9 mouse cellular contexts compared by ENCODE assay signal in the genomic region with DNA sequence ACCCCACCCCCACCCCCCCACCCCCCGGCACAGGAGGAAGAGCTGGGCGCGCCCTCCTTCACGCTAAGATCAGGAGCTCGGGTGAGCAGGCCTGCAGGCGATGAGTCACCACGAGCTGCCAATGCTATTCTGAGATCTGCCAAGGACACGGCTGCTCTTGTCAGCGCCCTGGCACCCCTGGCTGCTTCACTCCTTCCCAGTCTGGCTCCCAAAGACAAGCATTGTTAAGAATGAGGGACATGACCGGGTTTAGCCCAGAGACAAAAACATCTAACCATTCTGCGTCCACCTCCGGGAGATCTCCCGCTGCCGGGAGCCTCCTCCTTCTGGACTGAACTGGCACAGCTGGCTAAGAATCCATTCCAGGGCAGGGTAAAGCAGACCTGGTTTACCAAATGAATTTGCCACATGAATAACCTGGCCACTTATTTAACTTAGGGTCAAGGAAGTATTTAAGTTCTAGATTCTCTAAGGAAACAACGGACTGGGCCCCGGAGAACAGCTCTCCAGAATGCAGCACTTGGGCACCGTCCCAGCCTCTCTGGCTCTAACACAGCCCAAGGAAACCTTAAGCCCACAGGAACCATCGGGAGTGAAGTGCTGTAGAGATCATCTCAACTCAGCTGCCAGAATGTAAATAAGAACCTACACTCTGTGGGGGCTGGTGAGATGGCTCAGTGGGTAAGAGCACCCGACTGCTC. TPM values are rescaled to one million over a fixed set of nuclear protein-coding genes. Genes with fewer than 3 reads are reported as not detected.
DNase-seq lines count a peak whose midpoint lies in the region; ATAC-seq and TF ChIP-seq lines count a peak whose summit lies in the region.
"Had no signal": no experiment of that assay in that cellular context is flagged by ENCODE, and none has a peak within 500 bp of the region (broad histone marks: within the 10 kb centered on the region; RNA-seq: fewer than 3 reads in every experiment).

No protein-coding gene starts in this region.

- ATAC-seq in forebrain, embryonic 13.5 days, result peak; percentile 83
- peak; percentile 78 for ATAC-seq in frontal cortex, adult (ENCODE audit: low TSS enrichment)
- ATAC-seq in midbrain, postnatal 0 days (ENCODE audit: low FRiP score), result peak; percentile 78

- WGBS in forebrain, embryonic 13.5 days, result 59% methylated on average over 13 of the region's 19 CpGs
- 77% methylated on average over 13 of the region's 19 CpGs for WGBS in forebrain, embryonic 10.5 days
- 51% methylated on average over 15 of the region's 19 CpGs for WGBS in midbrain, postnatal 0 days

- no peaks in the 10 kb centered on the region for H3K9me3 ChIP-seq in forebrain, embryonic 13.5 days (replicated peaks)
- H3K9me3 ChIP-seq in forebrain, embryonic 10.5 days, result no peaks in the 10 kb centered on the region
- H3K9me3 ChIP-seq in midbrain, postnatal 0 days (ENCODE audit: low read length), result no peaks in the 10 kb centered on the region

- no peak for TF ChIP-seq CTCF in midbrain, postnatal 0 days (IDR thresholded peaks at IDR 0.05)

- intact Hi-C loops in heart, postnatal 10 days (cut with DNase I), result no loop called here

- no peaks in the 10 kb centered on the region for H3K36me3 ChIP-seq in forebrain, embryonic 13.5 days (ENCODE audit: poor library complexity, severe bottlenecking)
- H3K36me3 ChIP-seq in forebrain, embryonic 10.5 days (replicated peaks), result 0 out of 2 replicates have a peak, but pooled peaks cover 5% of the 10 kb centered on the region
- no peaks in the 10 kb centered on the region for H3K36me3 ChIP-seq in midbrain, postnatal 0 days (ENCODE audit: insufficient read depth, low read length)

- H3K9ac ChIP-seq in forebrain, embryonic 13.5 days, result no peak overlapping the region
- no peak overlapping the region for H3K9ac ChIP-seq in midbrain, postnatal 0 days (replicated peaks; ENCODE audit: low read length, poor library complexity, severe bottlenecking)

- H3K4me2 ChIP-seq in forebrain, embryonic 13.5 days, result no peak overlapping the region
- H3K4me2 ChIP-seq in midbrain, postnatal 0 days (ENCODE audit: low read depth, low read length, poor library complexity, severe bottlenecking), result 0 out of 2 replicates have a peak overlapping the region, but pooled peaks have one; percentile 15

- no peaks in the 10 kb centered on the region for H3K27me3 ChIP-seq in forebrain, embryonic 13.5 days
- H3K27me3 ChIP-seq in forebrain, embryonic 10.5 days (ENCODE audit: poor library complexity, severe bottlenecking), result no peaks in the 10 kb centered on the region
- no peaks in the 10 kb centered on the region for H3K27me3 ChIP-seq in midbrain, postnatal 0 days (ENCODE audit: insufficient read depth, low read length)
- H3K27me3 ChIP-seq: CH12.LX had no signal

- H3K4me3 ChIP-seq in forebrain, embryonic 13.5 days, result no peak overlapping the region
- no peak overlapping the region for H3K4me3 ChIP-seq in forebrain, embryonic 10.5 days
- H3K4me3 ChIP-seq in midbrain, postnatal 0 days (ENCODE audit: low read depth, low read length), result no peak overlapping the region

- DNase-seq in forebrain, embryonic 10.5 days (ENCODE audit: extremely low spot score, low spot score), result no peak
- peak; percentile 90 for DNase-seq in adrenal gland, postnatal 14 days
- DNase-seq in heart, postnatal 10 days, result peak; percentile 80 to 84
- DNase-seq in left cerebral cortex, adult 18-20 months (ENCODE audit: low spot score in 2 of 2), result peak; percentile 64 to 76
- DNase-seq in midbrain, postnatal 0 days (ENCODE audit: low spot score), result peak; percentile 83
- no peak for DNase-seq in thymus, postnatal 10 days (ENCODE audit: low spot score in 2 of 2)

- peak overlapping the region; percentile 59 for H3K27ac ChIP-seq in forebrain, embryonic 13.5 days
- no peak overlapping the region for H3K27ac ChIP-seq in forebrain, embryonic 10.5 days
- H3K27ac ChIP-seq in midbrain, postnatal 0 days (ENCODE audit: low read depth, low read length), result peak overlapping the region; percentile 67

- H3K4me1 ChIP-seq in forebrain, embryonic 13.5 days, result peaks cover 5% of the 10 kb centered on the region
- no peaks in the 10 kb centered on the region for H3K4me1 ChIP-seq in forebrain, embryonic 10.5 days
- no peaks in the 10 kb centered on the region for H3K4me1 ChIP-seq in midbrain, postnatal 0 days (ENCODE audit: insufficient read depth, low read length)

RNA-seq across cellular contexts. Expression of gene Slc37a3, which starts 58.3 kb away (rescaled TPM):
- polyA plus RNA-seq in forebrain, embryonic 13.5 days (2015; fragmentation: Nextera tagmentation; extraction: Ambion mirVana), result 53.5 and 56.3 TPM in 2 replicates
- 38.8 and 41.0 TPM in 2 replicates for polyA plus RNA-seq in forebrain, embryonic 10.5 days (2016; fragmentation: Nextera tagmentation; extraction: Ambion mirVana)
- total RNA-seq in adrenal gland, postnatal 14 days (2021), result 32.3 and 36.5 TPM in 2 replicates
- total RNA-seq in heart, postnatal 10 days (2021), result 10 to 100 TPM; 29.9 to 37.7 TPM
- 10 to 100 TPM; 65.9 to 71.6 TPM for total RNA-seq in left cerebral cortex, adult 18-20 months (2021)
- total RNA-seq in midbrain, postnatal 0 days (2014; rRNA removed), result 38.1 and 46.8 TPM in 2 replicates
- polyA plus RNA-seq in midbrain, postnatal 0 days (2015; fragmentation: Nextera tagmentation; extraction: Ambion mirVana), result 54.6 and 55.4 TPM in 2 replicates

Comparison
In these comparisons a context has a peak if more than half of its experiments do, and no peak if none do; other contexts are left out.
1. DNase-seq: peak in adrenal gland, postnatal 14 days (single experiment), heart, postnatal 10 days (2 of 2), left cerebral cortex, adult 18-20 months (2 of 2) and midbrain, postnatal 0 days (single experiment); none in forebrain, embryonic 10.5 days (single experiment) and thymus, postnatal 10 days (0 of 2).
2. Peak in every context shown above with its lines, with median percentiles within 50 percentile points of each other: ATAC-seq.